Mouse (Mus musculus) intestine, embryonic 16.5 days (tissue): Measurements from ENCODE around the gene Ddi2. TPM values are rescaled to one million over a fixed set of nuclear protein-coding genes. Genes with fewer than 3 reads are reported as not detected.
A peak's percentile ranks its signal among the peaks of the same experiment; 100 is the strongest.

ENCODE experiments used
- ATAC-seq: fragments of 200-750 bp; cut with Nextera tagmentation; 2 replicates; pipeline ENCODE4 v1.8.0; 2017; ENCODE audit warnings: moderate TSS enrichment, moderate library complexity
- H3K27ac ChIP-seq: fragments of 300-500 bp; sonication (generic); 2 replicates; pipeline ENCODE4 v1.5.1; 2014; ENCODE audit warnings: mild to moderate bottlenecking, low read length
- H3K27me3 ChIP-seq: fragments of 300-500 bp; sonication (generic); replicated peaks from 2 replicates; pipeline ENCODE4 v1.6.1; 2014; ENCODE audit warnings: low read length, control low read depth, mixed read lengths; ENCODE audit not compliant: control insufficient read depth, insufficient read depth
- H3K36me3 ChIP-seq: fragments of 300-500 bp; sonication (generic); 2 replicates; pipeline ENCODE4 v1.6.1; 2014; ENCODE audit warnings: low read length, control low read depth; ENCODE audit not compliant: control insufficient read depth, insufficient read depth
- H3K4me1 ChIP-seq: fragments of 300-500 bp; sonication (generic); 2 replicates; pipeline ENCODE4 v1.6.1; 2014; ENCODE audit warnings: low read length, control low read depth, mixed read lengths; ENCODE audit not compliant: control insufficient read depth, insufficient read depth
- H3K4me2 ChIP-seq: fragments of 300-500 bp; sonication (generic); 2 replicates; pipeline ENCODE4 v1.6.1; 2014; ENCODE audit warnings: low read depth, low read length, control low read depth
- H3K4me3 ChIP-seq: fragments of 300-500 bp; sonication (generic); 2 replicates; pipeline ENCODE4 v1.5.1; 2014; ENCODE audit warnings: mild to moderate bottlenecking, low read length
- H3K9ac ChIP-seq: fragments of 300-500 bp; sonication (generic); 2 replicates; pipeline ENCODE4 v1.6.1; 2014; ENCODE audit warnings: low read depth, low read length
- H3K9me3 ChIP-seq: fragments of 300-500 bp; sonication (generic); 2 replicates; pipeline ENCODE4 v1.6.1; 2016; ENCODE audit warnings: low read length, control low read depth; ENCODE audit not compliant: control insufficient read depth
- WGBS: fragments of 180-500 bp; shearing (Covaris S2); extraction: QIAGEN DNeasy Blood & Tissue Kit; methylation state at CpG from one replicate; pipeline ENCODE4 v1.1.7; 2014; 5-methylcytosine and 5-hydroxymethylcytosine counted together
- polyA plus RNA-seq: library from polyadenylated mRNA; unstranded; fragments of >200 nt; fragmentation: Nextera tagmentation; extraction: Ambion mirVana; gene quantifications from 2 replicates; pipeline ENCODE4 v1.2.1, GENCODE M21; 2015

Ddi2 gene
- polyA plus RNA-seq, 1 experiment from 2014 or later = 16.5 TPM

DNA sequence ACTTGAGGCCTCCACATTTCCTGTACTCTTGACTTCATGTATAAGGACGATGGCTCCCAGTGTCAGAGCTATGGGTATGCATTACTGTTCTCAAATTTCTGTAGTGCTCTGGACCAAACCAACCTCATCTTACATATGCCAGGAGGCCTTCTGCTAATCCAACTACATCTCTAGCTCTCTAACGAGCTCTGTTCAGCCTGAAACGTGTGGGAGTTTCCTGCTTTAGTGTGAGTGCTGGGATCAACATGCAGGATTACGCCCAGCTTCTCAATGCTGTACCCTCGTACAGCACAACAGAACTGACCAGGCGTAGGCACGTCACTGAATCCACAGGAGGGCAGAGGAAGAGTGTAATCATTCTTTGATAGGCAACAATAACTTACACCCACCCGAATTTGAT is 36.7 kb downstream of the Ddi2 start:
- peaks cover 26% of the 10 kb centered on the region for H3K36me3 ChIP-seq
- ATAC-seq = no peak
- WGBS = 86% methylated on average over 8 of the region's 8 CpGs

DNA sequence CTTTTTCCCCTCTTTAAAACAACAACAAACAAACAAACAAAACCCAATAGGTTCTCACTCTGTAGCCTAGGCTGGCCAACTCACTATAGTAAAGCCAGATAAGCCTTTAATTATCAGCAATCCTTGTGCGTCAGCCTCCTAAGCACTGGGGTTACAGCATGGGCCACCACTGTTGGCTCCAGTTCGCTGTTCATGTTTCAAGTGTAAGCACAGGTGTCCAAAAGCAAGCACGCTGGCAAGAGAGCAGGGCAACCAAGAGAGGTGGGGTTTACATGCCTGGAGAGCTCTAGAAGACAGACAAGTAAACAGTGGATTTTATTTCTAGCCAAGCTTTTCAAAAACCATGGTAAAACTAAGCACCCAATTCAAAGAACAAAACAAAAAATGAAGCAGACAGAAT is 37.1 kb downstream of the Ddi2 start:
- H3K9me3 ChIP-seq = no peaks in the 10 kb centered on the region
- ATAC-seq = no peak
- no peak overlapping the region for H3K4me3 ChIP-seq
- H3K4me2 ChIP-seq = no peak overlapping the region
- no peaks in the 10 kb centered on the region for H3K27me3 ChIP-seq
- H3K27ac ChIP-seq = no peak overlapping the region
- no peak overlapping the region for H3K9ac ChIP-seq
- H3K36me3 ChIP-seq = peaks cover 26% of the 10 kb centered on the region
- H3K4me1 ChIP-seq = 0 out of 2 replicates have a peak, but pooled peaks cover 5% of the 10 kb centered on the region
- 88% methylated on average over 3 of the region's 3 CpGs for WGBS

More for the DNA sequence above, 36.7 kb downstream of the Ddi2 start:
- Histone ChIP-seq H3K4me2 (no peak overlapping the region), H3K4me1 (0 out of 2 replicates have a peak, but pooled peaks cover 5% of the 10 kb centered on the region), H3K27ac (no peak overlapping the region), H3K4me3 (no peak overlapping the region), H3K9me3 (no peaks in the 10 kb centered on the region), H3K27me3 (no peaks in the 10 kb centered on the region), H3K9ac (no peak overlapping the region)

DNA sequence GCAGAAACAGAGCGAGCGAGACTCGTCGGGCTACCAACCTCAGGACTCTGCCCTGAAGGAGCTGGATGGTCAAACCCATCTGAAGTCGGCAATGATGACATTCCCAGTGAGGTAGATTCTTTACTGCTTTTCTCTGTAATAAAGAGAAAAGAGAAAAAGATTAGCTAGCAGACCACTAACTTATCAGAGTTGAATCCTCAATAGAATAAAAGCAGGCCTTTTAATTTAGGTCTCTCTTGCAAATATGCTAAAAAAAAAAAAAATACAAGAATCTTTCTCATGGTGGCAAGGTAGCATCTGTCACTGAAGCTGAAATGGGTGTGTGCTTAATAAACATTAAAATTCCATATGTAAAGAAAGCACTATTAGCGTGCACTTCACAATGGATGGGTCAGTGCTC is 37.7 kb downstream of the Ddi2 start, which contains the start of gene Rsc1a1:
Gene Rsc1a1, minus strand, starts transcription at position 101 of the 400 bp plus-strand sequence.
- Histone ChIP-seq H3K27me3 (no peaks in the 10 kb centered on the region), H3K36me3 (peaks cover 26% of the 10 kb centered on the region), H3K9me3 (no peaks in the 10 kb centered on the region), H3K4me2 (no peak within 1 kb of the TSS), H3K9ac (no peak within 1 kb of the TSS), H3K27ac (no peak within 1 kb of the TSS), H3K4me1 (0 out of 2 replicates have a peak, but pooled peaks cover 5% of the 10 kb centered on the region), H3K4me3 (no peak within 1 kb of the TSS)
- WGBS = 96% methylated on average over 6 of the region's 6 CpGs
- ATAC-seq = no peak

DNA sequence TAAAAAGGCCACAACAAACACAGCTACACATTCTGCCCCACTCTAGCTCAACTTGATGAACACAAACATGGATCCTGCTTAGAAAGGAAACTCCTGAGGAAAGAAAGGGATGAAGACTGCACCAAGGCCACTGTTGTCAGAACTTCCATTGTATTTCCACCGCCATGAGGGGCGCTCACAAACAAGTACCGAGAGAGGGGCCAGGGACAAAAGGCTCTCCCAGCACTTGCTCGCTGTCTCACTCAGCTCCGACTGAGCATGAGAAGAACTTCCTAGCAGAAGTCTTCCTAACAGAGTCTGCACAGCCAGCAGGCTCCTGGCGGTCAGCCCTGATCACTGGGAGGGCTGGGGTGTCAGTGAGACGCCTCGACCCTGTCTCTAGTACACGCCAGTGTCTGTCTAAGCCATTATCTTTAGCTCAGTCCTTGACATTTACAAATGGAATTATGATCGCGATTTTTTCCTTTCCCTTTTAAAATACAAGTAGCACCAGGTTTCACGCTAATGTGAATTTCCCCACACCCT is 40.5 kb downstream of the Ddi2 start:
- Histone ChIP-seq H3K4me3 (no peak overlapping the region), H3K27me3 (no peaks in the 10 kb centered on the region), H3K27ac (0 out of 2 replicates have a peak overlapping the region, but pooled peaks have one; percentile 2), H3K9me3 (no peaks in the 10 kb centered on the region), H3K4me1 (0 out of 2 replicates have a peak, but pooled peaks cover 5% of the 10 kb centered on the region), H3K9ac (no peak overlapping the region), H3K4me2 (no peak overlapping the region), H3K36me3 (peaks cover 20% of the 10 kb centered on the region)
- WGBS = 70% methylated on average over 12 of the region's 12 CpGs
- ATAC-seq = no peak

DNA sequence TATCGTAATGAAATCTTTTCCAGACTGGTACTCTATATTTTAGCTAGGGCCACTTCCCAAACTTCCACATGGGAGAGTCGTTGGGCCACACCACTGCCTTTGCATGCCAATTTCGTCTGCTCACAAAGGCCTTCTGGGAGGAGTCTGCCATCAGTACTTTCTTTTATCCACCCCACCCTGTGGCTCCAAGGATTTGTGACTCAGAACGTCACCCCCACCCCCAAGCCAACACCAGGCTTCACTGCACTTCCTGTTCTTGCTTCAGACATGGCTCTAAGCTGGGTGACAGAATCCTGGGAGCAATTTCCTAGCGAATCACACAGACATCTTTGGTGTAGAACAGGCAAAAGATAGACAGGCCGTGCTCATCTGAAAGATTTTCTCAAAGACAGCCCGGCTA is 41.5 kb downstream of the Ddi2 start:
- 64% methylated on average over 7 of the region's 7 CpGs for WGBS
- Histone ChIP-seq H3K36me3 (peaks cover 20% of the 10 kb centered on the region), H3K27ac (no peak overlapping the region), H3K27me3 (no peaks in the 10 kb centered on the region), H3K9ac (no peak overlapping the region), H3K4me1 (0 out of 2 replicates have a peak, but pooled peaks cover 5% of the 10 kb centered on the region), H3K4me3 (no peak overlapping the region), H3K9me3 (no peaks in the 10 kb centered on the region), H3K4me2 (no peak overlapping the region)
- ATAC-seq = no peak

DNA sequence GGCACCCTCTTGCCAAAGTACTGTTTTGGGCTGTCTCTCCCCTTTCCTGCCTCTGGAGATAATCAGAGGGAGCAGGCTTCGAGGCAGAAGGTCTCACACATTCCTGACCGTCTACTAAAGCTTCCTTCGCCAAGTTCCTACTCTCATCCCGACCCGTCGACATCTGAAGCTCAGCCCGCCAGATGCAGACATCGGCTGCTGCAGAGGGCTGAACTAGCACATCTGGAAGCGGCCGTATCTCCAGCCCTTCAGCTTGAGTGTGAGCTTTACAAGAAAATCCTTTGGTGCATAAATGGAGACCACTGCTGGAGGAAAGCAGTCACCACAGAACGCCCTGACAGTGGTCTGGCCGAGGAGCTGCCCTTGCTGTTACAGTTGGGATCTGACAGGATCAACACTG is 42.3 kb downstream of the Ddi2 start:
- Histone ChIP-seq H3K4me2 (no peak overlapping the region), H3K9ac (no peak overlapping the region), H3K36me3 (peaks cover 20% of the 10 kb centered on the region), H3K9me3 (no peaks in the 10 kb centered on the region), H3K27ac (no peak overlapping the region), H3K4me3 (no peak overlapping the region), H3K4me1 (0 out of 2 replicates have a peak, but pooled peaks cover 5% of the 10 kb centered on the region), H3K27me3 (no peaks in the 10 kb centered on the region)
- no peak for ATAC-seq
- 65% methylated on average over 12 of the region's 12 CpGs for WGBS

DNA sequence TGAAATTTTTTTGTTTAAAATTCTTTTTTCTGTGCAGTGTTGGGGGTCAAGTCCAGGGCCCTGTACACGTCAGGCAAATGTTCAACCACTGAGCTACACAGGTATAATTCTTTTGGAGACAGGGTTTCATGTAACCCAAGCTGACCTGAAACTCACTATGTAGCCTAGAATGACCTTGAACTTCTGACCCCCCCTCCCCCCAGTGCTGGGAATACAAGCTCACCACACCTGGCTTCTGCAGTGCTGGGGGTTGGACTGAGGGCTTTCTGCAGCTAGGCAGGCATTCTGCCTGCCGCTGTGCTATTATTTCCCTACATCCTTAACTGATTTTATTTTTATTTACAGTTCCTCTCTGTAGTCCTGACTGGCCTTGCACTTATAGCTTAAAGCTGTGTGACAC is 44.2 kb downstream of the Ddi2 start:
- H3K9ac ChIP-seq = no peak overlapping the region
- 0 out of 2 replicates have a peak, but pooled peaks cover 5% of the 10 kb centered on the region for H3K4me1 ChIP-seq
- H3K4me2 ChIP-seq = no peak overlapping the region
- WGBS = 89% methylated on average over 2 of the region's 2 CpGs
- H3K27me3 ChIP-seq = no peaks in the 10 kb centered on the region
- H3K27ac ChIP-seq = no peak overlapping the region
- peaks cover 7% of the 10 kb centered on the region; the same call in 1 of the 2 replicates for H3K36me3 ChIP-seq
- no peaks in the 10 kb centered on the region for H3K9me3 ChIP-seq
- no peak overlapping the region for H3K4me3 ChIP-seq
- no peak for ATAC-seq

DNA sequence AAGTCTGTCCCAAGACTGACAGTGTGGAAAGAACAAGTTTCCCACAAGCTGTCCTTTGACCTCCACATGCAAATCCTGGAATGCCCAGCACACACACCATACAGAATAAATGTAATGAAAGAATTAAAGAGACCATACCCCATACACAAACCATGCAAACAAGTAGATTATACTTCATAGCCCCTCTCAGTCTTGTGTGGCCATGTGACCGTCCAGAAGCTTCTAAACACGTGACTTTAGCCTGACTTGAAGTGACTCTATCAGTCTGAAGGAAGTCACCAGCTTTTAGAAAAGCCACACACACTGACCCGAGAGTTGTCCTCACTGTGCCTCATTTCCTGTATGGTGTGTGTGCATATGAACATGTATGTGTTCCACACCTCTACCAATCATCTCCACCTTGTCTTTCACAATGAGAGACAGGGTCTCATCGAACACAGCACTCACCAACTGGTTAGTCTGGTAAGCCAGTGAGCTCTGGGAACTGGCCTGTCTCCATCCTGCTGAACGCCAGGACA is 46.7 kb downstream of the Ddi2 start:
- H3K4me2 ChIP-seq = no peak overlapping the region
- 80% methylated on average over 5 of the region's 5 CpGs for WGBS
- H3K9me3 ChIP-seq = no peaks in the 10 kb centered on the region
- H3K4me3 ChIP-seq = no peak overlapping the region
- no peaks in the 10 kb centered on the region for H3K36me3 ChIP-seq
- H3K27ac ChIP-seq = no peak overlapping the region
- H3K9ac ChIP-seq = no peak overlapping the region
- no peaks in the 10 kb centered on the region for H3K4me1 ChIP-seq
- H3K27me3 ChIP-seq = no peaks in the 10 kb centered on the region
- no peak for ATAC-seq

DNA sequence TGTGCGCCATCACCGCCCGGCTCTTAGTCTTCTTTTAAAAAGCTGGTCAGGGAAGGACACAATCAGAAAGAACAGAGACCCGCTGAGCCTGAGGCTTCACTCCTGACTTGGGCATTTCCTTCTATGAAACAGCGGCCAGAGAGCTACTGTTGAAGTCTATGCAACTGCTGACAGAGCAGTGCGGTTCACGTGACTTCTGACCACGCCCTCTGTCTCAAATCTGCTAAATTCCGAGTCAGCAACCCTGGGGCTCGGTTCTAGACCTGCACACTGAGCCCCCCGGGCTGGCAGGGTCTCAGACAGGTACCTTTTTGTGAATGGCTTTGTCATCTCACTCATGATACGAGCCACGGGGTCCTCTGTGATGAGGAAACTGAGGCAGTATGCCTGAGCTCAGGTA is 50.9 kb downstream of the Ddi2 start:
- Histone ChIP-seq H3K27ac (no peak overlapping the region), H3K9ac (peak overlapping the region; percentile 6; the same call in 1 of the 2 replicates), H3K9me3 (no peaks in the 10 kb centered on the region), H3K27me3 (no peaks in the 10 kb centered on the region), H3K36me3 (no peaks in the 10 kb centered on the region), H3K4me3 (no peak overlapping the region), H3K4me2 (no peak overlapping the region), H3K4me1 (no peaks in the 10 kb centered on the region)
- 73% methylated on average over 13 of the region's 13 CpGs for WGBS
- ATAC-seq = no peak
